Mouse (Mus musculus): ENCODE data around the gene 1700067K01Rik. TPM values are rescaled to one million over a fixed set of nuclear protein-coding genes. Genes with fewer than 3 reads are reported as not detected.

Gene 1700067K01Rik
- total RNA-seq (2021), result under 1 TPM in 1 of 2 experiments, not detected in 1; 0.26 TPM
- polyA plus RNA-seq (2012; rRNA removed), result 0.16 and 0.50 TPM in 2 replicates
- long read RNA-seq, partial matches to known transcripts, result 1 of 2 reads
- long read RNA-seq, other reads (novel, unspliced or antisense), result 1 of 2 reads

- no peaks in the 10 kb centered on the region for H3K36me3 ChIP-seq (ENCODE audit: control insufficient read depth, insufficient read depth, low read length)
- intact Hi-C loops (cut with DNase I), result no loop called here
- no peaks in the 10 kb centered on the region for H3K79me2 ChIP-seq (replicated peaks; ENCODE audit: control insufficient read depth, insufficient read depth, low read length)
- H3K4me3 ChIP-seq, result no peak within 1 kb of the TSS
- 73% methylated on average over 59 of the region's 61 CpGs for WGBS
- H3K4me1 ChIP-seq (ENCODE audit: control insufficient read depth, insufficient read depth, low read length), result peaks cover 7% of the 10 kb centered on the region
- no peak within 1 kb of the TSS for H3K9ac ChIP-seq (ENCODE audit: low read depth, low read length)
- TF ChIP-seq CTCF (IDR thresholded peaks at IDR 0.05), result no peak
- TF ChIP-seq POLR2A (IDR thresholded peaks at IDR 0.05; ENCODE audit: insufficient read depth, low read depth, low read length), result no peak
- TF ChIP-seq EP300 (IDR thresholded peaks at IDR 0.05; ENCODE audit: insufficient read depth, low read depth, low read length), result no peak
- H3K27me3 ChIP-seq (ENCODE audit: control insufficient read depth, insufficient read depth, low read length), result no peaks in the 10 kb centered on the region
- no peak for DNase-seq
- H3K27ac ChIP-seq, result no peak within 1 kb of the TSS
Measured at GRCm38 (mm10) chr8:84001281-84002000, at the start of gene 1700067K01Rik. TSS of gene 1700067K01Rik (plus strand) at chr8:84001502.

GRCm38 (mm10) chr8:83954749-83955105, 46.6 kb upstream of the 1700067K01Rik start:
- no peaks in the 10 kb centered on the region for H3K36me3 ChIP-seq (ENCODE audit: control insufficient read depth, insufficient read depth, low read length)
- TF ChIP-seq POLR2A (IDR thresholded peaks at IDR 0.05; ENCODE audit: insufficient read depth, low read depth, low read length) (no peak), CTCF (IDR thresholded peaks at IDR 0.05) (no peak), EP300 (IDR thresholded peaks at IDR 0.05; ENCODE audit: insufficient read depth, low read depth, low read length) (no peak)
- peak overlapping the region; percentile 53 for H3K4me3 ChIP-seq
- peak overlapping the region; percentile 15; the same call in 1 of the 2 replicates for H3K9ac ChIP-seq (ENCODE audit: low read depth, low read length)
- H3K79me2 ChIP-seq (replicated peaks; ENCODE audit: control insufficient read depth, insufficient read depth, low read length), result no peaks in the 10 kb centered on the region
- no peaks in the 10 kb centered on the region for H3K4me1 ChIP-seq (ENCODE audit: control insufficient read depth, insufficient read depth, low read length)
- intact Hi-C loops (cut with DNase I), result loop anchor here (2.0 to 5.0 kb wide), 2 partner anchors 44 to 287 kb away; partner anchors contain the start of gene Ptger1
- 1% methylated on average over 14 of the region's 14 CpGs for WGBS
- H3K27me3 ChIP-seq (ENCODE audit: control insufficient read depth, insufficient read depth, low read length), result no peaks in the 10 kb centered on the region
- no peak for DNase-seq
- peak overlapping the region; percentile 64 for H3K27ac ChIP-seq

DNA sequence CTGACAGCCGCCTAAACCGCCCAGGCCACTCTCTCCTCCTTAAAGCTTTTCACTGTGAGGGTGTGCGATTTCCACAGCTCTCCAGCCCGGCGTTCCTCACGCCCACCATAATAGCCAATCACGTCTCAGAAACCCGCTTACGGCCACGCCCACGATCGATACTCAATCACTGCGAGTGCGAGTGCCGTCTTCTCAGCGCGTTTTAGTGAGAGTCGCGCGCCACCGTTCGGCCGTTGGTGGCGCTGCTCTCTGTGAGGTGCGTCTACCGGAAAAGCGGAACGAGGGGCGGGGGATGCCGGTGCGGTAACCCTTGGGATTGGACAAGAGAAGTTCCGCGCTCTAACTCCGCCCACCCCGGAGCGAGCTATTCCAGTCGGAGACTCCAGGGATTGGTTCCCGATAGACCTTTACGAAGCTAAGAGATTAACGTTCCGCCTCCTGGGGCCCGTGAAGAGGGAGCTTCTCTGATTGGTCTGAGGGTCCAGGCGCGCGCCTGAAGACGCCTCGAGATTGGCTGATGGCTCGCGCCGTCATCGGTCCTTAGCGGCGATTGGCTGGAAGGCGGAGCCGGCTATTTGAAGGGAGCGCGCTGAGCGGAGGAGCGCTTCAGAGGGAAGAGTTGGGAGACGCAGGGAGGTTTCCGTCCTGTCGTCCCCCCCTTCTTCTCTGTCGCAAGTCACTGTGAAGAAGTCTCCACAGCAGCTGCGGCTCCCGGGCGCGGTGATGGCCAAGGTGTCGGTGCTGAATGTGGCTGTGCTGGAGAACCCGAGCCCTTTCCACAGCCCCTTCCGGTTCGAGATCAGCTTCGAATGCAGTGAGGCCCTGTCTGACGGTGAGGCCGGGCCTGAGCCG, 46.0 kb upstream of the 1700067K01Rik start, which contains the start of the genes Gm10644 and Asf1b:
Gene Gm10644 (minus strand): TSS at position 100 of the 852 bp plus-strand sequence.
Gene Asf1b (plus strand): TSS at position 402 of the 852 bp plus-strand sequence.
- Histone ChIP-seq H3K27ac (peak within 1 kb of the TSS; percentile 64), H3K4me1 (ENCODE audit: control insufficient read depth, insufficient read depth, low read length) (no peaks in the 10 kb centered on the region), H3K9ac (ENCODE audit: low read depth, low read length) (peak within 1 kb of the TSS; percentile 26), H3K27me3 (ENCODE audit: control insufficient read depth, insufficient read depth, low read length) (no peaks in the 10 kb centered on the region), H3K79me2 (replicated peaks; ENCODE audit: control insufficient read depth, insufficient read depth, low read length) (no peaks in the 10 kb centered on the region), H3K4me3 (peak within 1 kb of the TSS; percentile 53), H3K36me3 (ENCODE audit: control insufficient read depth, insufficient read depth, low read length) (no peaks in the 10 kb centered on the region)
- TF ChIP-seq CTCF (IDR thresholded peaks at IDR 0.05) (peak; percentile 82), EP300 (IDR thresholded peaks at IDR 0.05; ENCODE audit: insufficient read depth, low read depth, low read length) (peak; percentile 66; the same call in 1 of the 2 replicates), POLR2A (IDR thresholded peaks at IDR 0.05; ENCODE audit: insufficient read depth, low read depth, low read length) (0 out of 2 replicates have a peak, but pooled peaks have one; percentile 42)
- under 1% methylated on average over 75 of the region's 75 CpGs for WGBS
- intact Hi-C loops (cut with DNase I), result loop anchor here (2.0 kb wide), 1 partner anchor 43 kb away; no protein-coding TSS in a partner anchor
- DNase-seq, result peak; percentile 92 to 98

- Histone ChIP-seq H3K27me3 (ENCODE audit: control insufficient read depth, insufficient read depth, low read length) (no peaks in the 10 kb centered on the region), H3K4me3 (peak overlapping the region; percentile 53), H3K9ac (ENCODE audit: low read depth, low read length) (no peak overlapping the region), H3K79me2 (replicated peaks; ENCODE audit: control insufficient read depth, insufficient read depth, low read length) (no peaks in the 10 kb centered on the region), H3K4me1 (ENCODE audit: control insufficient read depth, insufficient read depth, low read length) (no peaks in the 10 kb centered on the region), H3K36me3 (ENCODE audit: control insufficient read depth, insufficient read depth, low read length) (no peaks in the 10 kb centered on the region), H3K27ac (no peak overlapping the region)
- WGBS, result 2% methylated on average over 15 of the region's 15 CpGs
- no peak for DNase-seq
- intact Hi-C loops (cut with DNase I), result loop anchor here (2.0 kb wide), 1 partner anchor 43 kb away; no protein-coding TSS in a partner anchor
- no peak for TF ChIP-seq CTCF (IDR thresholded peaks at IDR 0.05)
- TF ChIP-seq POLR2A (IDR thresholded peaks at IDR 0.05; ENCODE audit: insufficient read depth, low read depth, low read length), result no peak
- TF ChIP-seq EP300 (IDR thresholded peaks at IDR 0.05; ENCODE audit: insufficient read depth, low read depth, low read length), result no peak
Measured at GRCm38 (mm10) chr8:83955958-83956218, 45.4 kb upstream of the 1700067K01Rik start.

- H3K4me1 ChIP-seq (ENCODE audit: control insufficient read depth, insufficient read depth, low read length), result no peaks in the 10 kb centered on the region
- DNase-seq, result no peak
- no peaks in the 10 kb centered on the region for H3K79me2 ChIP-seq (replicated peaks; ENCODE audit: control insufficient read depth, insufficient read depth, low read length)
- 10% methylated on average over 1 of the region's 1 CpGs for WGBS
- no peak overlapping the region for H3K9ac ChIP-seq (ENCODE audit: low read depth, low read length)
- no peaks in the 10 kb centered on the region for H3K27me3 ChIP-seq (ENCODE audit: control insufficient read depth, insufficient read depth, low read length)
- no peak overlapping the region for H3K27ac ChIP-seq
- TF ChIP-seq CTCF (IDR thresholded peaks at IDR 0.05) (peak; percentile 42), POLR2A (IDR thresholded peaks at IDR 0.05; ENCODE audit: insufficient read depth, low read depth, low read length) (no peak), EP300 (IDR thresholded peaks at IDR 0.05; ENCODE audit: insufficient read depth, low read depth, low read length) (no peak)
- intact Hi-C loops (cut with DNase I), result no loop called here
- H3K4me3 ChIP-seq, result no peak overlapping the region
- H3K36me3 ChIP-seq (ENCODE audit: control insufficient read depth, insufficient read depth, low read length), result no peaks in the 10 kb centered on the region
Measured at GRCm38 (mm10) chr8:83956789-83957188, 44.5 kb upstream of the 1700067K01Rik start.
